Mouse (Mus musculus): ENCODE data around the gene Terf2.
"Not testable (repeated sequence)": the region's sequence is repeated elsewhere in the genome, so short reads cannot be mapped to it uniquely, and the experiment has no call there.

The Terf2 gene

DNA sequence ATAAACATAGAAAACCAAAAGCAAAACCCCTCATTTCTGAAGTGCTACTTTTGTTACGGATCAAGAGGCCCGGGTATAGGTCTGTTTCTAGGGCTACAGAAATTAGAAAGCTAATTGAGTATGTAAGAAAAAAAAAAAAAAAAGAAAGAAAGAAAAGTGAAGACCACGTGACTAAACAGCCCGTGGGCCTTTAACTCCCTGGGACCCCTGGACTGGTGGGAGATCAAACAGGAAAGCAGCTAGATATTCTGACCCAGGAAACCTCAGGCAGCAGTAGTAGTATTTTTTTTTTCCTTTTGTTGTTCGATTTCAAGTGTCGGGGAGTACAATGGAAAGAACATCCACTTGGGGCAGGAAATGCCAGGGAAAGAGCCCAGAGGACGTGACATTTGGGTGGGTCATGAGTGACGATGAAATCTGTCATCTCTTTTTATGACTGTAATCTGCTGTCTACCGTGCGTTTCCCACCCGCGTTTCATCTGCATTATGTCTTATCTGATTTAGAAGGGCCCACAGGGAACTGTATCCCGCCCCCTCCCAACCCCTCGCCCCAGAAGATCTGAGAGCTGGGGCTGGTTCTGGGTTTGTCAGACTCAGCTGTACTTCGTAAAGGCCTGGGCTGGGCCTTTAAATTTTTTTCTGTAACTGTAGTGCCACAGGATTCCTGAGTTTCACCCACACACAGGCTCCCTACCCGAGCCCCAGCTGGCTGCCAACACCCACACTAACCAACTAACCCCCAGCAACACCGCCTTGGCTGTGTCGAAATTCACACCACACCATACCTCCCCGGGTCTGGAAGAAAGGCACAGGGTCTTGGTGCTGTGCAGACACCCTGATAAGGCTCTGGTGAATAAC lies 18.0 kb upstream of the Terf2 start:
- DNase-seq: no peak

DNA sequence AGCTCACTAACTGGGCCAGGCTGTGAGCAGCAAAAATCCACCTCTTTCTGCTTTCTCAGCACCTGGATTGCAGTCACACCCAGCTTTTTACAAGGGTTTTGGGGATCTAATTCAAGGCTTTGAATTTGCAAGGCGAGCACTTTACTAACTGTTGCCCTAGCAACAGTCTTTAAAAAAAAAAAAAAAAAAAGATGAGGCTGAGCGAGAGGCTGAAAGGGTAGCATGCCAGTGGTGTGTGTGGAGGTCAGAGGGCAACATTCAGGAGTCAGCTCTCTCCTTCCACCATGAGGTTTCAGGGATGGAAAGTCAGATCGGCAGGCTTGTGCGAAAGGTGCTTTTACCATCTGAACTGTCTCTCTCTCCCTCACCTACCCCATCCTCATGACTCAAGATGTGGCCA lies 16.9 kb upstream of the Terf2 start:
- no peak for DNase-seq

DNA sequence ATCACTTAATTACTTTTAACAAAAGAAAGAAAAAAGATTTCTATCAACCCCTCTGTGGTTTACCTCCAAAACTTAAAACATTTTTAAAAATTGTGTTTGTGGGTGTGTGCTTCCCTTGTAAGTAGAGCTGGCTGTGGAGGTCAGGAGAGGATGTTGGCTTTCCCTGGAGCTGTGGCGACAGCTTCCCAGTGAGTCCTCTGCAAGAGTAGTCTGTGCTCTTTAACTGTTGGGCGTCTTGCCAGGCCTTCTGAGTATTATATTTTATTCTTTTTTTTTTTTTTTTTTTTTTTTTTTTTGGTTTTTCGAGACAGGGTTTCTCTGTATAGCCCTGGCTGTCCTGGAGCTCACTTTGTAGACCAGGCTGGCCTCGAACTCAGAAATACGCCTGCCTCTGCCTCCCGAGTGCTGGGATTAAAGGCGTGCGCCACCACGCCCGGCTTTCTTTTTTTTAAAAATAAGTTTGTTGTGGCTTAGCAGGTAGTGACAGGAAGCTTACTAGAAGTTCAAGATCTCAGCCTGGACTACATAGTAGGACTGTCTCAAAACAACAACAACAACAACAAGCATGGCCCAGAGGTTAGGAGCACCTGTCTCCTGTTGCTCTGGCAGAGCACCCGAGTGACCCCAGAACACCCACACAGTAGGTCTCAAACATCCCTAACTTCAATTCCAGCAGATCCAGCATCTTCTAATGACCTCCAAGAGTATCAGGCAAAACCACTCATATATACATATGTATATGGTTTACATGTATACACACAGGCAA lies 15.2 kb upstream of the Terf2 start:
- peak; percentile 22 for DNase-seq

DNA sequence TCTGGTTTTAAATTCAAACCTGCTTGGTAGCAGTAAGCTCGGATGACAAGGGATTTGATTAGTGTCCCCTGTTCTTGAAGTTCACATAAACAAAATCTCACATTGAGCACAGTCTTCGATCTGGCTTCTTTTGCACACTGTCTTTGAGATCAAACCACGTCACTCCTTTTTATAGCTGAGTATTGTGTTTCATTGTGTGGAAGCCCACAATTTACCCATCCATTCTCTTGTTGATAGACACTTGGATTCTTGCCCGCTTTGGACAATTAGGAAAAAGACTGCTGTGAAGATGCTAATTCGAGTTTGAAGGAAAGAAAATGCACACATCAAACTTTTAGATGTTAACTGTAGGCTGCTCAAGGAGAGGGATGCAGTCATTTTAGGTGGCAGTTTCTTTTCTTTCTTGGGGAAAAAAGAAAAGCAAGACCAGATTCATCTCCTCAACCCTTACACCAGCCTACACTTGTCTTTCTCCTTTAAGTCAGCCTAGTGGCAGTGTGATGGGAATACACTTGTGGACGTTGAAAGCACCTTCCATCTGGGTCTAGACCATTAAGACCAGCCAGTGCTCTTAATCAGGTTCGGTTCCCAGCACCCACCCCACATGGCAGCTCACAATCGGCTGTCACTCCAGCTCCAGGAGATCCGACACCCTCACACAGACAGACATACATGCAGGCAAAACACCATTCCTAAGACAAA lies 14.4 kb upstream of the Terf2 start:
- no peak for DNase-seq

DNA sequence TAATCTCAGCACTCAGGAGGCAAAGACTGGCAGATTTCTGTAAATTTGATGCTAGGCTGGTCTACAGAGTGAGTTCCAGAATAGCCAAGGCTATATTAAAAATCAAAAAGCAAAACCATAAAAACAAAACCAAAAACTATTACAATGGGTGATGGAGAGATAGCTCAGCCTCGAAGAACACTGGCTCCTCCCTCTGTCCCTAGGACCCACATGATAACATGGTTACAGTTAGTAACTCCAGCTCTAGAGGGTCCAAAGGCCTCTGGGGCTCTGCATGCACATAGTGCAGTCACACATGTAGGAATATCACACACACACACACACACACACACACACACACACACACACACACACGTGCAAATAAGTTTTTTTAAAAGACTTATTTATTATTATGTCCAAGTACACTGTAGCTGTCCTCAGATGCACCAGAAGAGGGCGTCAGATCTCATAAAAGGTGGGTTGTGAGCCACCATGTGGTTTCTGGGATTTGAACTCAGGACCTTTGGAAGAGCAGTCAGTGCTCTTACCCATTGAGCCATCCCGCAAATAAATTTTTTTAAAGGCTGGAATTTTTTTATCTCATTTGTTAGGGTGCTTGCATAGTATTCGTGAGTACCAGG lies 13.6 kb upstream of the Terf2 start:
- no peak for DNase-seq

DNA sequence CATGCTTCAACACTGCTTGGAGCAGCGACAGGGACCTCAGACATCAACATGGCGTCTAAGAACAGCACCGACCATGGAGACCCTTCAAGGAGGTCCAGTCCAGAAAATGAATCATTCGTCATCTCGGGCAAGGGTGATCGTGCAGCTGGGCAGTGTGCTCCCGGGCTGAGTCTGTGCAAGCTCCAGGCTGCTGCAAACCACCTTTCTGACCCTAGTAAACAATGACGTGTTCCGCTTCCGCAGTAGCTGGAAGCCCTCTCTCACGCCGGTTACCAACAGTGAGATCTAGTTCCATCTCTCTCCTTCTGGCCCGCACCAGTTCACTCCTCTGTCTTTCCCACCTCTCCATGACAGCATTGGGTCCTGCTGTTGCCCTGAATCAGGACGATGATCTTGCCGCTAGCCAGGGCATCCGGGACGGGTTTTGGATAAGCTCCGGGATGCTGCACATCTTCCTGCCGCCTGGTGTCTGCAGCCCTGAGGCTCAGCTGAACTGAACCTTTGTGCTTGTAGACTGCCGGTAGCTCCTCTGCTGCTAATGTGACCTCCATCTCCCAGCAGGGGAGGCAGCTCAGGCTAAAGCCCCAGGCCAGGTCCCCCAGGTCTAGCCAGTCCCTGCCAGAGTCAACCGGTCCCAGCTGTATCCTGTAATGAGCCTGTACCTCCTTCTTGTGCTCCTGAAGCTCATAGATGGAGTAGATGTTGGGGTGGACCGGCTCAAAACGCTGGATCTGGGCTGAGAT lies 12.8 kb upstream of the Terf2 start:
- DNase-seq: no peak

DNA sequence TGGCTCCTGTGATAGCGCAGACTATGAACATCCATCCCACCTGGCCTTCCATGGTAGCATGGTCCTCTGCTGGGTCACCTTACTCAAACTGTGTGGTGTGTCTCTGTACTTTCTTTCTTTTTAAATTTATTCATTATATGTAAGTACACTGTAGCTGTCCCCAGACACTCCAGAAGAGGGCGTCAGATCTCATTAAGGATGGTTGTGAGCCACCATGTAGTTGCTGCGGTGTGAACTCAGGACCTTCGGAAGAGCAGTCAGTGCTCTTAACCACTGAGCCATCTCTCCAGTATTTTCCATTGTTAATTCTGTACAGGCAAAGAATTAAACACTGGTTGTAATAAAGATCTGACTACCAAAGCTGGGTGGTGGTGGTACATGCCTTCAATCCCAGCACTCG lies 11.7 kb upstream of the Terf2 start:
- not testable (repeated sequence) for DNase-seq

DNA sequence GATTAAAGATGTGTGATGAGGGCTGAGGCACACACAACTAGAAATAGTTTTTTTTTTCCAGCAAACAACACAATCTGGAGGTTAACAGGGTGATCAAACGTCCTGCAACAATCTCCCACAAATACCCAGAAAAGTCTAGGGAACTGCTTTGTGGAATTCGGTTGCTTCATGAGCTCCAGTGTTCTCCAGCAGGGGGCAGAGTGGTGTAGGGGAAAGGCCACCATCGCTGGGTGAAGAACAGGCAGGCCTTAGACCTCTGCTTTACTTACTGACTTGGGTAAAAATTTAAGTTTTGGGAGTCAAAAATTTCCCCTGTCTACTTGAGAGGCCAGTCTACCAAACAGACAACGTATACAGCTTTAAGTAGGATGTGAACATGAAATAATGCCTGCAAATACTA lies 8.2 kb upstream of the Terf2 start:
- DNase-seq: peak; percentile 81

DNA sequence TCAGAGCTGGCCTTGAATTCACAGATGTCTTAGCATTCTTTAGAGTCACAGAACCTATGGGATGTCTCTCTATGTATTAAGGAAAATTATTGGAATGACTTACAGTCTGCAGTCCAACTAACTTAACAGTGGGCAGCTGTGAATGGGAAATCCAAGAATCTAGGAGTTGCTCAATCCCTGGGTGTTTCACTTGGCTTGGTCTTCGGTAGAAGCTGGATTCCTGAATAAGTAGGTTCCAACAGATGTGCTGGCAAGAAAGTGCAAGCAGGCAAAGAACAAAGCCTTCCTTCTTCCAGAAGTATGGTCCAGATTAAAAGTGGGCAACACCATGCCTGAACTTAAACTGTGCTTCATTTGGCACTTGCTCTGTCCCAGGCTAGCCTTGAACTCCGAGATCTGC lies 4.3 kb upstream of the Terf2 start:
- no peak for DNase-seq

DNA sequence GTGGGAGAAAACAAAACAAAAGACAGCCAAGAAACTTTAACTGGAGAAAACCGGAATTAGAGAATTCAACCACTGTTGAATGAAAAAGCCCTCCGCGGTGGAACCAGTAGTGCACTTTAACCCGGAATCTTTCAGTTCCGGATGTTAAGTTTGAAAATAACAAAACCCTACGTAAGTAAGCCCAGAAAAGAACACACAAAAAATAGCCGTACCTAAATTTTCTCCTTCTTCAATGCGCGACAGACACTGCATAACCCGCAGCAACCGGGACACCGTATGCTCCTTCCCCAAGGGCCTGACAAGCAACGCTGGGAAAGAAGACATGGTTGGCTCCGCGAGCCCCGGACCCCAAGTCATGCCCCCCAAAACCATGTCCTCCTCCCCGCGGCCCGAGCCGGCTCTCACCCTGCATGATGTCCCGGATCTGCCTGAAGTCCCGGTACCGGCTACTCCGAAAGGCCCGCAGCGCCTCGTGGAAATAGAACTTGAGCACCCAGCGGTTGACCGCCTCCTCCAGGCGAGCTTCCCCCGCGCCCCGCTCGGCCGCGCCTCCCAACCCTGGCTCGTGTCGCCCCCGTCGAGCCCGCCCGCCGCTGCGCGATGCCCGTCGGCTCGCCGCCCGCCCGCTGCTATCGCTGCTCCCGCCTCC lies 506 bp downstream of the Terf2 start:
- no peak for DNase-seq

DNA sequence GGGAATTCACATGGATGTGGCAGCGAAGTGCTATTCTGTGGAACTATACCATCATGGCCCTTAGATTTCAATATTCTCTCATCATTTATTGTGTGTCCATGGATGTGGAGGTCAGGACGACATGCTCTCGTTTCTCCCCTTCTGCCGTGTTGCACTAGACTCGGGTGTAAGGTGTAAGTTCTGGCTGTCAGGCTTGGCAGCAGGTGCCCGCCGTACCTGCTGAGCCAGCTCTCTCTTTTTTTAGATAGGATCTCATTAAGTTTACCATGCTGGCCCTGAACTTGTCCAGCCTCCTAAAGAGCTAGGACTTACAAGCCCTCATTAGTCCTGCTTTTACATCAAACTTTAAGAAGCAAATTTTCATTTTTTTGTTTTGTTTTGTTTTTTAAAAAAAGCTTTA lies 5.8 kb downstream of the Terf2 start:
- DNase-seq: no peak

DNA sequence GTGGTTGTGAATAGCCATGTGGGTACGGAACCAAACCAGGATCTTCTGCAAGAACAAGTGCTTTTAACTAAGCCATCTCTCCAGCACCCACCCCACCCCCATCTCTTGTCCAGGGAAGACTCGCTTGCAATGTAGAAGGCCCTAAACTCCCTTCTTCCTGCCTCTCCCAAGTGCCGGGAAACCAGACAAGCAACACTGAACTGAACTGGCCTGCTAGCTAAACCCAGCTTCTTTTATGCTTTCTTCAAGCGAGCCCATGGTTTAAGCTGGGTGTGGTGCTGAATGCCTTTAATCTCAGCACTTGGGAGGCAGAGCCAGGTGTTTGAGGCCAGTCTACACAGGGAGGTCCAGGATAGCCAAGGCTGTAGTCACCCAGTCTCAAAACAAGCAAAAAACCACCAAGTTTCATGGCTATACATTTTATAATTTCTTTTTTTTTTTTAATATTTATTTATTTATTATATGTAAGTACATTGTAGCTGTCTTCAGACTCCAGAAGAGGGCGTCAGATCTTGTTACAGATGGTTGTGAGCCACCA lies 7.8 kb downstream of the Terf2 start:
- DNase-seq: no peak

DNA sequence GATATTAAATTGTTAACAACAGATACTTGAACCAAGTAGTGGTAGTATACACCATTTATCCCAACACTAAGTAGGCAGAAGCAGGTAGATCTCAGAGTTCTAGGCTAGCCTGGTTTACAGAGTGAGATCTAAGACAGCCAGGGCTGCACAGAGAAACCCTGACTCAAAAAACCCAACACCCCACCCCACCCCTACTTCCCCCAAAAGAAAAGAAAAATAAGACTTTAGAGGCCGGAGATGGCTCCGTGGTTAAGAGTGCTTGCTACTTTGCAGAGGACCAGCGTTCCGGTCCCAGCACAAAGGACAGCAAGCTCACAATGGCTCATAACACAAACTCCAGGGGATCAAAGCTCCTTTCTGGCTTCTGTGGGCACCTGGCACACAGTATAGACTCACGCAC lies 10.3 kb downstream of the Terf2 start:
- DNase-seq: no peak

DNA sequence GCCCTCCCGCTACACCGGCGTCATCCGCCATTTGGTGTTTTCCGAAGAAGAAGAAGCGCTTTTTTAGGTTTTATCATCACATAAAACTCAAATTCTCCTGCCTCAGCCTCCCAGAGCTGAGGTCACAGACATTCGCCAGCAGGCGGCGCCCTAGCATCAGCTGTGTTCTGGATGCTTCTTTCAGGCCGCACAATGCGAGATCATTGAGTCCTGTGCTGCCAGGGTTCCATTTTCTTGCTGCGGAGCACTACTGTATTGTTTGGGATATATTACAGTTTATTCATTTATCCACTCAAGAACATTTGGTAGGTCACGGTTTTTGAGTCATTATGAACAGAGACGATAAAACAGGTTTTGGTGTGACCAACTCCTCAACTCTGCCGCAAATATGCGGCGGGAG lies 11.0 kb downstream of the Terf2 start:
- no peak for DNase-seq

DNA sequence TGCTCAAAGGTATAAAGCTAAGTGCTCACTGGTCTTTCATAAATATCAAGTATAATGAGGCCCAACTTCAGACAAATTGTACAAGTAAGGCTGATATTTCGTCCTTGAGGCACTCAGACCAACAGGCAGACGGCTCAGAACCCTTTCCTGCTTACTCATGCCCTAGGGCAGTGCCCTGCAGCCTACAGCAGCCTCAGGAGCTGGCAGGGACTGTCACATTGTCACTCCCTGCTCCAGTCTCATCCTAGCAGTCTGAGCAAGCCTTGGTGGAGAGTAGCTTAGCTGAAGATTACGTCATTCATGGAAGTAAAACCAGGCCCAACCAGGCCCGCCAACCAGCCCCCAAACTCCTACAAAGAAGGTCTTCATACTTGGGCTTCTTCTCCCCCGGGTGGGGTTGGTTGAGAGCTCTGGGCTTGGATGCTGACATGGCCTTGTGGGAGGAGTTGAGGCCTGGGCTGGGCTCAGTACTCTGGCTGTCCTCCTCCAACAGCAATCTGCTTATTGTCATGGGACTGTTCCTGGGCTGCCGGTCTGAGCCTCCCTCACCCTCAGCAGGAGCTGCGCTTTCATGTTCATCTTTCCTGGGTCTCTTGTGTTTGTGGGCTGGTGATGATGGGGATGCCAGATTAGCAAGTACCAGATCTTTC lies 20.0 kb downstream of the Terf2 start:
- DNase-seq: no peak

DNA sequence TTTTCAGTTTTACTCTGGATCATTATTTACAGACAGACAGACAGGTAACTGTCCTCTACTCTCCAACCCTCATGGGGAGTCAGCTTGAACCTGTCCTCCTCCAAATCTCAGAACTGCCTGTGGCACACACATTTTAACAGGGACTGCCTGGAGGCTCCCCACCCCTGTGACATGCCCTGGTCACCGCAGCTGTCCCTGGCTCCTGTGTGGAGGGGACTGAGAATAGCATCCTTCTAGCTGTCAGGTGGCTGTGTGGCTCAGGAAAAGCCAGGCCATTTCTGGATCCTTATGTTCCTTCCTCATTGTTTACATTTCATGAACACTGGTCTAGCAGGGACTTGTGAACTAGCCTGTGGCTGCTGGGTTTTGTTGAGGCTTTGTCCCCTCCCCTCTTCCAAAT lies 22.2 kb downstream of the Terf2 start:
- DNase-seq: no peak

DNA sequence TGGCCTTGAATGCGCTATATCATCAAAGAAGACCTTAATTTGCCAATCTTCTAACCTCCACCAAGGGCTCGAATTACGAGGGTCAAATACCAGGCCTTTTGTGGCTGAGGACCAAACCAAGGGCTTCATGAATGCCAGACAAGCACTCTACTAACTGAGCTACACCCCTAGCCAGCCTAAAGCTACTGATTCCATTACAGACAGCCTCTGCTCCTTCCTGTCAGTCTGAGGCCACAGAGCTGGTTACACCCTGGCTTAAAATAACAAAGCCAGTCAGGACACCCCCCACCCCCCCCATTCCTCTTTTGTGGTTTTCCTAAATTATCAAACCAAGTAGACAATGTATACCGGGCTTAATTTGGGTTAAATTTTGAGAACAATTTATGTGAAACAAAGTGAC lies 22.6 kb downstream of the Terf2 start:
- no peak for DNase-seq

DNA sequence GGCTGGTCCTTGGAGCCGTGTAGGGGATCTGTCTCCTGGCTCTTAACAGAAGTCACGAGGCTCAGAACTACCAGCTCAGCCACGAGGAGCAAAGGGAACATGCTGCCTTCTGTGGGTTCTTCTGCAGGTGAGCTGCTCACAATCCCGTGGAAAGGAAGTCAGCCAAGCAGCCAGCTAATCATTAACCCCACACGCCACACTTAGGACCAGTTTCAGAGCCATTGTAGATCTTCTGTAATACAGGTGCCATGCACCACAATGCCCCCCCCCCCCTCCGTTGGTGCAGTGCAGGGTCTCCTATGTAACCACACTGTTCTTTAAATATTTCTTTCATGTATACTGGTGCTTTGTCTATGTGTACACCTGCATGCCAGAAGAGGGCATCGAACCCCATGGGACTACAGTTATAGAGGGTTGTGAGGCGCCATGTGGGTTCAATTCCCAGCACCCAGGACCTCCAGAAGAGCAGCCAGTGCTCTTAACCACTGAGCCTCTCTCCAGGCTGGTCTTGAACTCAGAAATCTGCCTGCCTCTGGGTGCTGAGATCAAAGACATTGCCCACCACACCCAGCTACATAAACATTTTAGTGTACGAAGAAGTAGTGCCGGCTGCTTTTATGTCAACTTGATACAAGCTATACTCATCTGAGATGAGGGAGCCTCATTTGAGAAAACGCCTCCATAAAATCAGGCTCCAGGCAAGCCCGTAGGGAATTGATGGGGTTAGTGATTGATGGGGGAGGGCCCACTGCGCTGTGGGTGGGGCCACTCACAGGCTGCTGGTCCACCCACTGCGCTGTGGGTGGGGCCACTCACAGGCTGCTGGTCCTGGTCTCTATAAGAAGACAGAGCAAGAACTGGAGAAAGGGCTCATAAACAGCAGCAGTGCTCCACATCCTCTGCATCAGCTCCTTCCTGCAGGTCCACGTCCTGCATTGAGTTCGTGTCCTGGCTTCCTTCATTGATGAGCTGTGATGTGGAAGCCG lies 30.5 kb downstream of the Terf2 start, which contains the start of gene Tmed6:
Gene Tmed6, minus strand, starts transcription at position 134 of the 986 bp plus-strand sequence.
- no peak for DNase-seq

DNA sequence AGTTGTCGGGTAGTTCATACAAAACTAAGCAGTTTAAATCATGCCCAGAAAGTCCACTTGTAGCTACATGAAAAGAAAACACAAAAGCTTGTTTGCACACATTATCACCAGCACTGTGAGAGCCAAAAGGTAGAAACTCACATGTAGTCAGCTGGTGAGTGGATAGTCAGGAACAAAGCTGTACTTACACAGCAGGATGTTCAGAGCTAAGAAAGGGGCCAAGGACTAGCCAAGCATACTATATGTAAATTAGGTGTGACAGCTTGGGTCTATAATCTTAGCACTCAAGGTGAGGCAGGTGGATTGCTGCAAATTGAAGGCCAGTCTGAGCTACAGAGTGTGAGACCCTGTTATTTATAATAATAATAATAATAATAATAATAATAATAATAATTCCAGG lies 33.7 kb downstream of the Terf2 start:
- no peak for DNase-seq

DNA sequence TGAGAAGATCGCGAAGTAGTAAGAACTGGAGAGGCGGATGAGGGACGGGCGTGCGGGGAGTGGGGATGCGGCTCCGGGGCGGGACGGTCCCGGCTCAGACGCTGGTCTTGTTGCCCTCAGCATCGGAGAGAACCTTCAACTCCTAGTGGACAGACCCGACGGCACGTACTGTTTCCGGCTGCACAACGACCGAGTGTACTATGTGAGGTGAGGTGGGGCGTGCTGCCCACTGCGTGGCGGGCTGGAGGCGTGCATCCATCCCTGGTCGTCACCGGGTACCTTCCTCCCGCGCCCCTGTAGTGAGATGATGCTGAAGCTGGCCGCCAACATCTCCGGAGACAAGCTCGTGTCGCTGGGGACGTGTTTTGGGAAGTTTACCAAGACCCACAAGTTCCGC lies 39.4 kb downstream of the Terf2 start:
- DNase-seq: no peak

Data from right cerebral cortex, postnatal 4 days (tissue).